Mouse (Mus musculus) Patski (cell line): Measurements from ENCODE around the gene Adcy5. TPM values are rescaled to one million over a fixed set of nuclear protein-coding genes. Genes with fewer than 3 reads are reported as not detected.

ENCODE experiments used
- ATAC-seq: fragments of 100-300 bp; one replicate; pipeline ENCODE4 v1.8.0; 2021
- CTCF ChIA-PET: fragments of 350-600 bp; sonication (Branson Sonifier 250); formaldehyde crosslinking; loops from one replicate; lab custom pipeline; 2022; ENCODE audit warnings: inconsistent platforms; lab: Charles Lee
- POLR2A ChIA-PET: fragments of 350-600 bp; sonication (Branson Sonifier 250); formaldehyde crosslinking; loops from one replicate; lab custom pipeline; 2022; ENCODE audit warnings: antibody characterized with exemption, inconsistent platforms; lab: Charles Lee
- DNase-seq: peaks from one replicate; pipeline ENCODE4 v3.0.0-alpha.2; 2011; ENCODE audit warnings: low read depth, low spot score
- H3K27me3 ChIP-seq: fragments of 371-371 bp; one replicate; pipeline ENCODE4 v1.5.1; 2021
- CTCF ChIP-seq: fragments of 100-300 bp; IDR thresholded peaks from one replicate; pipeline ENCODE4 v1.5.1; 2021
- in situ Hi-C: fragments of 300-500 bp; cut with MboI; formaldehyde crosslinking; loops from 3 replicates; pipeline ENCODE4 v1.11.1; 2018; ENCODE audit warnings: low pct_unique_long_range_greater_than_20kb, mixed read lengths
- polyA plus RNA-seq: library from polyadenylated mRNA; unstranded; gene quantifications from one replicate; pipeline ENCODE4 v1.2.3, GENCODE M21; 2021

Gene Adcy5
- polyA plus RNA-seq, 1 experiment from 2014 or later = 0.05 TPM

DNA sequence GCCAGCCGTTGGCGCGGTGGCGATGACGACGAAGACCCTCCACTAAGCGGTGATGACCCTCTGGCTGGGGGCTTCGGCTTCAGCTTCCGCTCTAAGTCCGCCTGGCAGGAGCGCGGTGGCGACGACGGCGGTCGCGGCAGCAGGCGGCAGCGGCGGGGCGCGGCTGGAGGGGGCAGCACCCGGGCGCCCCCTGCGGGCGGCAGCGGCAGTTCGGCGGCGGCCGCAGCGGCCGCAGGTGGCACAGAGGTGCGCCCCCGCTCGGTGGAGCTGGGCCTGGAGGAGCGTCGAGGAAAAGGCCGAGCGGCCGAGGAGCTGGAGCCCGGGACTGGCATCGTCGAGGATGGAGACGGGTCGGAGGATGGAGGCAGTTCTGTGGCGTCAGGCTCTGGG, 1.6 kb downstream of the Adcy5 start:
- no peak for DNase-seq
- POLR2A ChIA-PET = no interaction called here
- in situ Hi-C loops = no loop called here
- ATAC-seq = no peak
- H3K27me3 ChIP-seq = peaks cover 53% of the 10 kb centered on the region
- TF ChIP-seq CTCF = no peak
- CTCF ChIA-PET = no interaction called here

DNA sequence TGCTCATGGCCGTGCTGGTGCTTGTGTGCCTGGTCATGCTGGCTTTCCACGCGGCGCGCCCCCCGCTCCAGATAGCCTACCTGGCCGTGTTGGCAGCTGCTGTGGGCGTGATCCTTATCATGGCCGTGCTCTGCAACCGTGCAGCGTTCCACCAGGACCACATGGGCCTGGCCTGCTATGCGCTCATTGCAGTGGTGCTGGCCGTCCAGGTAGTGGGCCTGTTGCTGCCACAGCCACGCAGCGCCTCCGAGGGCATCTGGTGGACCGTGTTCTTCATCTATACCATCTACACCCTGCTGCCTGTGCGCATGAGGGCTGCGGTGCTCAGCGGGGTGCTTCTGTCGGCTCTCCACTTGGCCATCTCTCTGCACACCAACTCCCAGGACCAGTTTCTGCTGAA, 2.2 kb downstream of the Adcy5 start:
- ChIA-PET POLR2A (no interaction called here), CTCF (no interaction called here)
- in situ Hi-C loops = no loop called here
- DNase-seq = no peak
- TF ChIP-seq CTCF = no peak
- peaks cover 55% of the 10 kb centered on the region for H3K27me3 ChIP-seq
- ATAC-seq = no peak

DNA sequence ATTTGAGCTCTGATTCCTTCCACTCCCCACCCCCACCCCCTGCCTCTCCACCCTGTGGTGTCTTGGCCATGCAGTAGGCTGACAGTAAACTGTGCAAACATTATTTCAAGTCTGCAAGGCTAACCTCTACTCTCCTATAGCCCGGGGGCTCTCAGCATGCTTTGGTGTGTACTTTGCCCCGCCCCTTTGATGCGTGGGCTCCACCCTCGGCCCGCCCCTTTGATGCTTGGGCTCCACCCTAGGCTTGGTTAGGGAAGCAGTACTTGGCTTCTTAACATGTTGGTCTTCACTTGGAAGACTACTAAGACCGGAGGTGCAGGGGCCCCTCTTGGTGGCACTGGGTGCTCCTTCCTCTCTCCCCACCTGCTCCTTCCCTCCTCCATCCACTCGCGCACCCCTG, 4.9 kb downstream of the Adcy5 start:
- in situ Hi-C loops = no loop called here
- ChIA-PET POLR2A (no interaction called here), CTCF (no interaction called here)
- DNase-seq = no peak
- H3K27me3 ChIP-seq = peaks cover 61% of the 10 kb centered on the region
- ATAC-seq = no peak
- no peak for TF ChIP-seq CTCF

DNA sequence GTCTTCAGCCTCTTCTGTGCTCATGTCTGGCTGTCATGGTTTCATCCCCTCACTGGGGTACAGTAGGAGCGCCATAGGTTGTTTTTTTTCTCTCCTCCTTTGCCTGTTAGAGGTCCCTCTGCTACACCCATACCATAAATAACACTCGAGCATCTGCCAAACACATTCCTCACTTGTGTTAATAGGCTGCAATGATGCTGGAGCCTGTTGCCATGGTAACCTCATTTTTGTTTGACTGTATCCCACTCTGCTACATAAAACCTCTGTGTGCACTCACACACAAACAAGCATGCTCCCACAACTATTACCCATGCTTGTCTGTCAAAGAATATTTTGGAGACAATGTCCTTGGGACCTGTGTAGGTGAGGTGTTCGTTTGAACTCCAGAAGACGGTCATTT, 5.3 kb downstream of the Adcy5 start:
- CTCF ChIA-PET = no interaction called here
- in situ Hi-C loops = no loop called here
- ATAC-seq (no peak), DNase-seq (no peak)
- TF ChIP-seq CTCF = no peak
- H3K27me3 ChIP-seq = peaks cover 66% of the 10 kb centered on the region
- POLR2A ChIA-PET = no interaction called here

DNA sequence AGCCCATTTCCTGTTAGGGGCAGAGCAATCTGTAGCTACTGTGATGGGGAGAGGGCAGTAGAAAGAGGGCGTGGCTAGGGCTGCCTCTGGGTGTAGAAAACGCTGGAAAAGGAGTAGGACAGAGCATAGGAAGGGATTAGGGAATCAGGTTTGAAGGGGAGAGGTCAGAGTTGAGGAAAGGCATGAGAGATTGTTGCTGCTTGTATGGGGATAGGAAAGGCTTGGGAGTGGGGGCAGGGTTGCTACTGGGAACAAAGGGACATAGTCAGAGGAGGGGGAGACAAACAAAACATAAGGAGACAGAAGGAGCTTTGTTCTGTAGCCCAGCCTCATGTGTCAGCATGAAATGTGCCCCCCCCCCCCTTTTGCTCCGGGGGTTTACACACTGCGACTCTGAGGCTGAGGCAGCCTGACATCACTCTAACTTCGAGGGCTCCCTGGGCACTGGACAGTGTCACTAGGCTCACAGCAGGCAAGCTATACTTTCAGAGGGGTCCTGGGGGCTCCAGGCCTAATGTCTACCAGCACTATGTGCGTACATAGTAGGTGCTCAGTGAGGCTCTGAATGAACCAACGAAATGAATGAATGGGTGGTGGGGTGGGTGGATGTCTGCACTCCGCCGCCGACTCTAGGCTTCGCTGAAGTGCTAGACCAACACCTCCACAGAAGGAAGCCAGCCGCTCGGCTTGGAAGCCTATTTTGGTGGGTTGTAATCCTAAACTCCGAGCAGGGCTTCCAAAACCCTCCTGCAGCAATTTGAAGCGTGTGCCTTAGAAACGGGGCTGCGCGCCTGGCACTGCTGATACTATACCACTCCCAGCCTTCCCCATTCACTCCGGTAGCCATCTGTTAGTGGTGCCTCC, 9.9 kb downstream of the Adcy5 start:
- in situ Hi-C loops = no loop called here
- TF ChIP-seq CTCF = no peak
- no peak for DNase-seq
- ChIA-PET CTCF (no interaction called here), POLR2A (no interaction called here)
- ATAC-seq = no peak
- peaks cover 77% of the 10 kb centered on the region for H3K27me3 ChIP-seq

DNA sequence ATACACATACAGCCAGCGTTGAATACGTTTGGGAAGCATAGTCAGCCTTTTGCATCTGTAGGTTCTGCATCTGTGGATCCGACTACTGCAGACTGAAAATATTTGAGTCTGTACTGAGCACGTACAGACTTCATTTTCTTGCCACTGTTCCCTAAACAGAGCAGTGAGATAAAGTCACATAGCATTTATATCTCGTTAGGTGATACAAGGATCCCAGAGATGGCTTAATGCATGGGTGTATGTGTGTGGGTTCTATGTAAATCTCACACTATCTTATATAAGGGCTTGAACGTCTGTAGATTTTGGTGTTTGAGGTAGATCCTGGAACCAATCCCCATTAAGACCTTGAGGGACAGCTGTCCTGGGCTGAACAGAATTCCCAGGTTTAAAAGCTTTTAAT, 10.7 kb downstream of the Adcy5 start:
- H3K27me3 ChIP-seq = peaks cover 78% of the 10 kb centered on the region
- no peak for ATAC-seq
- no peak for DNase-seq
- no peak for TF ChIP-seq CTCF
- in situ Hi-C loops = no loop called here
- POLR2A ChIA-PET = no interaction called here
- CTCF ChIA-PET = no interaction called here

DNA sequence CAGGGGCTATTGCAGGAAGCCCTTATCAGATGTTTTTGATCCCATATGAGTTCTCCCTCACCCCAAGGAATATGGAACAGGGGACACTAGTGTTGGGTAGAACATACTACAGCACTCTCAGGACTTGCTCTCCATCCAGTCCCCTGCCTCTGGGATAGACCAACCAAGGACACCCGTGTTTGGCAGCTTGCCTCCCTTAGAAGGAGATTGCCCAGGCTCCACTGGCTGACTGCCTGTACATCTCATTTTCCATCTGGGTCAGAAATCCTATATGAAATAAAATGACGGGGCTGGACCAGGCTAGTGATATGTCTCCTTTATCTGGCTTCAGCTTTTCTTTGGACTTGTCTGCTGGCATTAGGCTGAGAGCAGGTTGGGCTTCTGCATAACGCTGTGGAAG, 11.1 kb downstream of the Adcy5 start:
- DNase-seq (no peak), ATAC-seq (no peak)
- peaks cover 77% of the 10 kb centered on the region for H3K27me3 ChIP-seq
- ChIA-PET POLR2A (no interaction called here), CTCF (no interaction called here)
- TF ChIP-seq CTCF = no peak
- in situ Hi-C loops = no loop called here

DNA sequence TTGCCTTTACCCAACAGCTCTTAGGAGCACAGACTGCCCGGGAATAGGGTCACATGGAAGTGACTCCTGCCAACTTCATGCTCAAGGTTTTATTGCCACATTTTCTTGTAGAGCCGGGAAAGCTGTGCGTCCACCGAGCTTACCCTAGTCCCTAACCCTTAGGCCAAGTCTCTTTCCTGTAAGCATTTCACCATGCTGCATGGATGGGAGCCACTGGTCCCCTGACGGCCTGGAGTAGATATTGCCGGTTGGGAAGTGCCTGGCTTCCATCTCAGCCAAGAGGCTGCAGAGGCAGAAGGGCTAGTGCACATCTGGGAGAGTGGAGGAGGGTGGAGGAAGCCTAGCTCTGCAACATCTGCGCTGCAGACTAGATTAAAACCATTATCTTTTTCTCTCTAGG, 14.8 kb downstream of the Adcy5 start:
- H3K27me3 ChIP-seq = peaks cover 60% of the 10 kb centered on the region
- TF ChIP-seq CTCF = no peak
- in situ Hi-C loops = no loop called here
- POLR2A ChIA-PET = no interaction called here
- CTCF ChIA-PET = no interaction called here
- no peak for DNase-seq
- ATAC-seq = no peak

DNA sequence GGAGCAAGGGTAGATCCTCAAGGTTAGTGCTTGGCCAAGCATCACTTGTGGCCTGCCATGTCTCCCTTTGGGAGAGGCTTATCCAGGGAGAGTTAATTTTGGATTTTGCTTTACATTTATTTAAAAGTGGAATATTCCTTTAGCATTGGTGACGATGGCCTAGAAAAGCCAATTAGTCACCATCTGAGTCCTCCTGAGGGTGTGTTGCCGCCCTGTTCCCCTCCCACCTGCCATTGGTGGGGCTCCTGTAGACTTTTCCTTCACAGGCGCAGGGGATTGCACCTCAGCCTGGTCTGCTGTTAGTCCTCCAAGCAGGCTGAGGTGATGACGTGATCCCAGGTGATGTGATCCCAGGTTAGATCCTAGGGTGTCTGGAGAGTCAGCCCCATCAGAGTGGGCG, 17.5 kb downstream of the Adcy5 start:
- no peak for DNase-seq
- peaks cover 32% of the 10 kb centered on the region for H3K27me3 ChIP-seq
- POLR2A ChIA-PET = no interaction called here
- TF ChIP-seq CTCF = no peak
- in situ Hi-C loops = no loop called here
- ATAC-seq = no peak
- CTCF ChIA-PET = no interaction called here

DNA sequence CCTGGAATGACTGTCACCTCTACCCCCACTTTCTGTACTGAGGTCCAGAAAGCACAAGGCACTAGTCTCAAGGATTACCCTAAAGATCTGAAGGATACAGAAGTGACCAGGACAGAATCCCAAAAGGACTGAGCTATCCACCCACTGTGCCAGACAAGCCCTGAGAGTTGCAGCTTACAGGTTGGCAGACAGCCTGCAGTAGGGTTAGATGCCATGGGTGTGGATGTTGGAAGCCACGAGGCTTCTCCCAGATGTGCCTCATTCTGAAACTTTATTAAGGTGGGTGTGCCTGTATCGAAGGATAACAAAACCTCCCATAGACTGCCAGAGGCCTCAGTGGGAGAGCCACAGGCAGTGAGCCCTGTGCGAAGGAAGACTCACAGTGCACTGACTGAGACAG, 23.8 kb downstream of the Adcy5 start:
- ChIA-PET CTCF (no interaction called here), POLR2A (no interaction called here)
- H3K27me3 ChIP-seq = peaks cover 33% of the 10 kb centered on the region
- in situ Hi-C loops = no loop called here
- no peak for TF ChIP-seq CTCF
- DNase-seq = no peak
- no peak for ATAC-seq

DNA sequence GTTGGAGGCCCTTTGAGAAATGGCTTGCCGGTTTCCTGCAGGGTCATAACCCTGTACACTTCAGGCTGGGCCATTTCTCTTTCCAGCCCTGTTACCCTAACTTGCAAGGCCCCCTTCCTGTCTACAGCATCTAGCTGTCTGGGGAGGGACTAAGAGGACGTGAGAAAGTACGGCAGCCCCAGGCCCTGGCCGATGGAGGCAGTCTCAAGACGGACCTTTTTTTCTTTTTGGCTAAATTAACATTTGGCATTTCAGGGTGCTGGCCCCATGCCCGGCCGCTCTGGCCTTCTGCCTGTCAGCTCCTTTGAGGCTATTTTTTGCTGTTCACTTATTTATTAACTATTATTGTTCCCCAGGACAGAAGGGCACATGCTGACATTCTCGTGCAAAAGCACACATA, 24.4 kb downstream of the Adcy5 start:
- H3K27me3 ChIP-seq = peaks cover 37% of the 10 kb centered on the region
- ATAC-seq = no peak
- ChIA-PET CTCF (no interaction called here), POLR2A (no interaction called here)
- no peak for TF ChIP-seq CTCF
- no peak for DNase-seq
- in situ Hi-C loops = no loop called here

DNA sequence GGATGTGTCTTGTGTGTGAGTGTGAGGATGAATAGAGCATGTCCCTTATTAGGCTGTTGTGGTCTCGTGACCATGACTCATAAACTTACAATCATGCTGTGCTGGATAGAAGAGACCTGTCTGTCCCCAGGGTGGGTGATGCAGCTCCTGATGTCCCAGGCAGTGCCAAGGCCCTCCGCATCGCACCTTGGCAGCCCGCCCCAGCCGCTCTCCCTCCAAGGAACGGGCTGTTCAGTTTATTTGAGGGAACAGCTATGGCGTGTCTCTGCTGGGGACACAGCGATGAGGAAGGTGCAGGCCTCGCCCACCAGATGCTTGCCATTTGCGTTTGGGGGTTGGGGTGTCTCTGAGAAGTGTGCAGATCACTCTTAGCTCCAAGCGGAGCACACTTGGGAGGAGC, 28.5 kb downstream of the Adcy5 start:
- ChIA-PET POLR2A (no interaction called here), CTCF (no interaction called here)
- no peak for DNase-seq
- in situ Hi-C loops = no loop called here
- peaks cover 49% of the 10 kb centered on the region for H3K27me3 ChIP-seq
- TF ChIP-seq CTCF = no peak
- no peak for ATAC-seq
